Comparison of ENCODE assay signal across 18 mouse cellular contexts in the genomic region with DNA sequence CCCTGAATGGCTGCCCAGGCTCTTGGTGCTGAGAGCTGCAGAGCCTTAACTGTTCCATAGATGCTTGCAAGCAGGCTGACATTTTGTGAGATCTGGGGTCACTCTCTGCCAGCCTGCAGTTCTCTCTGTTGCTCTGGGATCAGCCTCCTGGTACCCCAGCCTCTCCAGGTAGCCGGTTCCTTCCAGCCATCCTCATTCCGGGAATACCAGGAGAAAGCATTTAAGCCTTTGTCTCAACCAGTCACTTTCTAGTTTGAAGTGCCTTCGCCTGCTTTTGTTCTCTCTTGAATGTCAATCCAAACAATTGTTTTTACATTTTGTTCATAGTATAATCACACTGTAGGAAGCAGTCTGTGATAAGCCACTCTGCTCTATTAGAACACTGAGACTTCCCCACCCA.
"Had no signal": no experiment of that assay in that cellular context is flagged by ENCODE, and none has a peak within 500 bp of the region (broad histone marks: within the 10 kb centered on the region; RNA-seq: fewer than 3 reads in every experiment).

No protein-coding gene starts in this region.

- H3K9ac ChIP-seq: liver, embryonic 15.5 days; liver, postnatal 0 days; lung, embryonic 15.5 days; midbrain, embryonic 12.5 days; neural tube, embryonic 13.5 days; neural tube, embryonic 15.5 days; stomach, embryonic 15.5 days had no signal

- H3K4me1 ChIP-seq: liver, embryonic 15.5 days; lung, embryonic 15.5 days; neural tube, embryonic 15.5 days; stomach, embryonic 15.5 days had no signal

- H3K36me3 ChIP-seq: liver, embryonic 15.5 days; lung, embryonic 15.5 days; midbrain, embryonic 10.5 days; midbrain, embryonic 12.5 days; neural tube, embryonic 13.5 days; neural tube, embryonic 15.5 days; stomach, embryonic 15.5 days had no signal

- H3K4me3 ChIP-seq: liver, embryonic 15.5 days; lung, embryonic 15.5 days; midbrain, embryonic 10.5 days; midbrain, embryonic 12.5 days; myocyte; neural tube, embryonic 13.5 days; neural tube, embryonic 15.5 days; stomach, embryonic 15.5 days had no signal

- H3K27ac ChIP-seq: liver, embryonic 15.5 days; lung, embryonic 15.5 days; midbrain, embryonic 10.5 days; midbrain, embryonic 12.5 days; neural tube, embryonic 13.5 days; neural tube, embryonic 15.5 days; stomach, embryonic 15.5 days; stomach, postnatal 0 days had no signal

- H3K9me3 ChIP-seq: liver, embryonic 15.5 days; lung, embryonic 15.5 days; midbrain, embryonic 10.5 days; midbrain, embryonic 12.5 days; neural tube, embryonic 13.5 days; neural tube, embryonic 15.5 days; stomach, embryonic 15.5 days had no signal

- DNase-seq: liver, postnatal 0 days; lung, adult 2 months; lung, postnatal 4 days; midbrain, embryonic 14.5 days; retina, postnatal 1 day; right cerebral cortex, adult 18-20 months; right cerebral cortex, postnatal 25 days; thymus, adult 2 months; thymus, postnatal 36 days had no signal
